Mouse (Mus musculus) adrenal gland, postnatal 0 days (tissue): ENCODE measurements around the gene Snx6. TPM values are rescaled to one million over a fixed set of nuclear protein-coding genes. Genes with fewer than 3 reads are reported as not detected.

Experiments used
- polyA plus RNA-seq: library from polyadenylated mRNA; unstranded; fragments of >200 nt; fragmentation: Nextera tagmentation; extraction: Ambion mirVana; gene quantifications from 2 replicates; pipeline ENCODE4 v1.2.1, GENCODE M21; 2015

The Snx6 gene
- polyA plus RNA-seq, result 157 and 185 TPM in 2 replicates

GRCm38 (mm10) chr12:54795153-54795998 is at the start of gene Snx6:
Gene Snx6, minus strand, starts transcription at chr12:54795703.

Other genes with a start within 250 kb of the Snx6 start
- gene Sptssa, start 139.1 kb downstream of the Snx6 start, polyA plus RNA-seq, result 272 and 305 TPM in 2 replicates
- 101 and 112 TPM in 2 replicates for gene Eapp, start 99.8 kb downstream of the Snx6 start, polyA plus RNA-seq
- 168 and 187 TPM in 2 replicates for gene Cfl2, start 67.2 kb upstream of the Snx6 start, polyA plus RNA-seq
- not detected in 2 replicates for gene Gm20403, start 190.8 kb upstream of the Snx6 start, polyA plus RNA-seq
- 4.7 and 9.5 TPM in 2 replicates for gene Baz1a, start 218.6 kb upstream of the Snx6 start, polyA plus RNA-seq